Mouse (Mus musculus): ENCODE data around the gene Fxyd3. TPM values are rescaled to one million over a fixed set of nuclear protein-coding genes. Genes with fewer than 3 reads are reported as not detected.

The Fxyd3 gene
- total RNA-seq, 2 experiments from 2014 or later, result not detected

- no peak for ATAC-seq (replicated peaks; ENCODE audit: poor library complexity)
Measured at GRCm38 (mm10) chr7:31073546-31073945, 3.0 kb downstream of the Fxyd3 start.

GRCm38 (mm10) chr7:31072326-31072725 lies 4.2 kb downstream of the Fxyd3 start:
- no peak for ATAC-seq (replicated peaks; ENCODE audit: poor library complexity)

- ATAC-seq (replicated peaks; ENCODE audit: poor library complexity), result no peak
Measured at GRCm38 (mm10) chr7:31070324-31070723, 6.2 kb downstream of the Fxyd3 start.

- ATAC-seq (replicated peaks; ENCODE audit: poor library complexity), result no peak
Measured at GRCm38 (mm10) chr7:31069491-31069890, 7.0 kb downstream of the Fxyd3 start.

- ATAC-seq (replicated peaks; ENCODE audit: poor library complexity), result no peak
Measured at GRCm38 (mm10) chr7:31067836-31068235, 8.7 kb downstream of the Fxyd3 start.

- ATAC-seq (replicated peaks; ENCODE audit: poor library complexity), result no peak
Measured at GRCm38 (mm10) chr7:31063074-31063560, 13.4 kb downstream of the Fxyd3 start.

- no peak for ATAC-seq (replicated peaks; ENCODE audit: poor library complexity)
Measured at GRCm38 (mm10) chr7:31060621-31061010, 15.9 kb downstream of the Fxyd3 start.

- ATAC-seq (replicated peaks; ENCODE audit: poor library complexity), result no peak
Measured at GRCm38 (mm10) chr7:31059919-31060620, 16.4 kb downstream of the Fxyd3 start.

- peak; percentile 90 for ATAC-seq (replicated peaks; ENCODE audit: poor library complexity)
Measured at GRCm38 (mm10) chr7:31059108-31059507, 17.4 kb downstream of the Fxyd3 start, which contains the start of gene Lgi4. TSS of gene Lgi4 (plus strand) at chr7:31059342.

- no peak for ATAC-seq (replicated peaks; ENCODE audit: poor library complexity)
Measured at GRCm38 (mm10) chr7:31058211-31058610, 18.3 kb downstream of the Fxyd3 start.

- ATAC-seq (replicated peaks; ENCODE audit: poor library complexity), result no peak
Measured at GRCm38 (mm10) chr7:31057730-31058129, 18.8 kb downstream of the Fxyd3 start.

GRCm38 (mm10) chr7:31057071-31057470 lies 19.4 kb downstream of the Fxyd3 start, which contains the start of gene Fxyd1:
TSS of gene Fxyd1 (minus strand) at chr7:31057199.
- no peak for ATAC-seq (replicated peaks; ENCODE audit: poor library complexity)

GRCm38 (mm10) chr7:31056448-31056847 lies 20.1 kb downstream of the Fxyd3 start:
- no peak for ATAC-seq (replicated peaks; ENCODE audit: poor library complexity)

GRCm38 (mm10) chr7:31055883-31056282 lies 20.6 kb downstream of the Fxyd3 start:
- no peak for ATAC-seq (replicated peaks; ENCODE audit: poor library complexity)

GRCm38 (mm10) chr7:31055354-31055824 lies 21.1 kb downstream of the Fxyd3 start:
- ATAC-seq (replicated peaks; ENCODE audit: poor library complexity), result no peak

GRCm38 (mm10) chr7:31054661-31055320 lies 21.7 kb downstream of the Fxyd3 start:
- ATAC-seq (replicated peaks; ENCODE audit: poor library complexity), result no peak

- no peak for ATAC-seq (replicated peaks; ENCODE audit: poor library complexity)
Measured at GRCm38 (mm10) chr7:31053882-31054447, 22.5 kb downstream of the Fxyd3 start.

- peak; percentile 41 for ATAC-seq (replicated peaks; ENCODE audit: poor library complexity)
Measured at GRCm38 (mm10) chr7:31052636-31053434, 23.7 kb downstream of the Fxyd3 start.

- ATAC-seq (replicated peaks; ENCODE audit: poor library complexity), result no peak
Measured at GRCm38 (mm10) chr7:31052251-31052635, 24.3 kb downstream of the Fxyd3 start.

GRCm38 (mm10) chr7:31051321-31052021 lies 25.0 kb downstream of the Fxyd3 start, which contains the start of gene Fxyd7:
TSS of gene Fxyd7 (minus strand) at chr7:31051467.
- no peak for ATAC-seq (replicated peaks; ENCODE audit: poor library complexity)

Data from megakaryocyte progenitor cell, adult 5-6 weeks (primary cell).